Mouse (Mus musculus) E14TG2a.4 (cell line): ENCODE results near the gene Pdzd2.

ENCODE experiments used
- H3K27me3 ChIP-seq: 2 replicates; pipeline ENCODE4 v1.6.1; 2014; ENCODE audit warnings: low read length, control low read depth; ENCODE audit not compliant: insufficient read depth
- H3K36me3 ChIP-seq: 2 replicates; pipeline ENCODE4 v1.6.1; 2014; ENCODE audit warnings: low read length, control low read depth; ENCODE audit not compliant: insufficient read depth
- H3K4me1 ChIP-seq: replicated peaks from 2 replicates; pipeline ENCODE4 v1.6.1; 2014; ENCODE audit warnings: low read depth, low read length, control low read depth
- H3K4me3 ChIP-seq: replicated peaks from 2 replicates; pipeline ENCODE4 v1.5.1; 2014; ENCODE audit warnings: mild to moderate bottlenecking, low read length
- H3K9me3 ChIP-seq: 2 replicates; pipeline ENCODE4 v1.6.1; 2014; ENCODE audit warnings: low read length, control low read depth
- CTCF ChIP-seq: conservative IDR thresholded peaks from 2 replicates; pipeline ENCODE4 v1.5.1; 2014; ENCODE audit warnings: low read length
- NANOG ChIP-seq: IDR thresholded peaks from 2 replicates; pipeline ENCODE4 v1.6.1; 2014; ENCODE audit warnings: borderline replicate concordance, low read length, mixed read lengths
- POU5F1 ChIP-seq: IDR thresholded peaks from 2 replicates; pipeline ENCODE4 v1.6.1; 2014; ENCODE audit warnings: low read length, borderline replicate concordance

The Pdzd2 gene

GRCm38 (mm10) chr15:12634921-12635320 lies 104.8 kb downstream of the Pdzd2 start:
- Histone ChIP-seq H3K36me3 (no peaks in the 10 kb centered on the region), H3K27me3 (peaks cover 5% of the 10 kb centered on the region; the same call in 1 of the 2 replicates), H3K4me3 (no peak overlapping the region), H3K4me1 (peaks cover 22% of the 10 kb centered on the region), H3K9me3 (no peaks in the 10 kb centered on the region)
- no peak for TF ChIP-seq CTCF
- TF ChIP-seq NANOG: no peak
- no peak for TF ChIP-seq POU5F1

DNA sequence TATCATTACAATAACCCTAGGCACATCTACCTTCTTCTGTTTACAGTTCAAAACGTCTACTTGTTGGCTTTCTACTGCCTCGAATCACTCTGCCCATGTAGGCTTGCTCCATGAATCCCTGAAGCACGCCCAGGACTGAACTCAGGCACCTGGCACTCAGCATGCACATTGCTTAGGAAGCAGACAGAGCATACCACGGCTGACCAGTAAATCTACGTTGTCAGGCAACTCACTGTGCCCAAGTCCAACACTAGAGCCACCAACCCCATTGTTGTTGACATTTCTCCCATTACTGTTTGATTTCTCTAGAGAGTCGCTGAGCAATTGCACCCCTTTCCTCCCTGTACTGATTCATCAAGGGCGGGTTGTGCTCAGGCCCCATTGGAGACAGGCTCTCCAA lies 110.6 kb downstream of the Pdzd2 start:
- no peak for TF ChIP-seq POU5F1
- no peak for TF ChIP-seq CTCF
- no peak for TF ChIP-seq NANOG

DNA sequence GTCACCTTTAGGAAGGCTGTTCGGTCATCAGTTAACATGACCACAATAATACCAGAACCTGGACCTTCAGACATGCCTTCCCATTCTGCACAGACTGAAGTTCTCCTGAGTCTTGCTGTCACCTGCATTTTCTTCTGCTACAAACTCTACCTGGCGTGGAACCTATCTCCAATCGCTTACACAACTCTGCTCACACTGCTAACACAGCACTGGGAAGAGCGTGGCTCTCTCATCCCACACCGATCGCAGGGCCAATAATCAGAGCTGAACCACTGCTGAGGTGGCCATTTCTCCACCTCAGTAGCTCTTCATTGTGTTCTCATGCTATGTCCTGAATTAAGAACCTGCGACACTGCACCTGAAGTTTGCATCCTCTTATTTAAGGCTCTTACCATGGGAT lies 111.3 kb downstream of the Pdzd2 start:
- TF ChIP-seq POU5F1 (no peak), CTCF (no peak), NANOG (no peak)
- no peaks in the 10 kb centered on the region for H3K36me3 ChIP-seq
- H3K9me3 ChIP-seq: no peaks in the 10 kb centered on the region
- H3K27me3 ChIP-seq: peaks cover 10% of the 10 kb centered on the region; the same call in 1 of the 2 replicates
- H3K4me3 ChIP-seq: no peak overlapping the region
- H3K4me1 ChIP-seq: peaks cover 35% of the 10 kb centered on the region

More for the DNA sequence above, 110.6 kb downstream of the Pdzd2 start:
- peaks cover 10% of the 10 kb centered on the region; the same call in 1 of the 2 replicates for H3K27me3 ChIP-seq
- no peaks in the 10 kb centered on the region for H3K9me3 ChIP-seq
- peaks cover 35% of the 10 kb centered on the region for H3K4me1 ChIP-seq
- no peak overlapping the region for H3K4me3 ChIP-seq
- no peaks in the 10 kb centered on the region for H3K36me3 ChIP-seq

DNA sequence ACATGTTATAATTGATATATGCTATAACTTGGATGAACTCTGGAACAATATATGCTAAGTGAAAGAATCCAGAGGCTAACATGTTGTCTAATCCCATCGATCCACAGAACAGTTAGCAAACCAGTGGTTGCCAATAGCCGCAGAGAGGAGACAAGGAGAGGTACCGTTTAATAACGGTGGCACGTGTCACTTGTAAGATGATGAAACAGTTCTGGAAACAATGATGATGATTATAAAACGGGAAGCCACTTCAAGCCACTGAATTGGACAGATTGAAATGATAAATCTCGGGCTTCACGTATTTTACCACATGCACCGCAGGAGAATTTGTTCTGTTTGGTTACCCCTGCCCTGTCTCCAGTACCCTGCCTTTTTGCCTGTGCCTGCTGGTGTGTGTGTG lies 112.8 kb downstream of the Pdzd2 start:
- H3K36me3 ChIP-seq: no peaks in the 10 kb centered on the region
- TF ChIP-seq POU5F1 (no peak), CTCF (no peak), NANOG (no peak)
- H3K27me3 ChIP-seq: peaks cover 10% of the 10 kb centered on the region; the same call in 1 of the 2 replicates
- H3K4me3 ChIP-seq: no peak overlapping the region
- H3K9me3 ChIP-seq: no peaks in the 10 kb centered on the region
- peaks cover 30% of the 10 kb centered on the region for H3K4me1 ChIP-seq

DNA sequence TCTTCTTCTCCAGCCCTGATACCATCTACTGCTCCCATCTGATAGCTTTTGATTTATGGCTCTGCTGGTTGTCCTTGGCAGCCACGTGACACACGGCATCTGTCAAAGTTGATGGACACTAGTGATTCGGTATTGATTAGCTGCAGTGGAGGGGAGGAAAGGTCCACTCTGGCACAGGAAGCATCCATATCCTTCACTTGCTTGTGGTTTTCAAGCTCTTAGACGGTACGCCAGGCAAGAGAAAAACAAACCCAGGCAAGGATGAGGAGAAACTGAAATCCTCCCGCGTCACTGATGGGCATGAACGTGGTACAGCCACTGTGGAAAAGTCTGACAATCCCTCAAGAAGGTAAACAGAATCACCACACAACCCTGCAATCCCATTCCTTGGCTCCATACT lies 113.6 kb downstream of the Pdzd2 start:
- Histone ChIP-seq H3K4me1 (peaks cover 24% of the 10 kb centered on the region), H3K9me3 (no peaks in the 10 kb centered on the region), H3K4me3 (no peak overlapping the region), H3K36me3 (no peaks in the 10 kb centered on the region), H3K27me3 (peaks cover 10% of the 10 kb centered on the region; the same call in 1 of the 2 replicates)
- TF ChIP-seq CTCF: no peak
- no peak for TF ChIP-seq POU5F1
- no peak for TF ChIP-seq NANOG

GRCm38 (mm10) chr15:12625524-12625923 lies 114.2 kb downstream of the Pdzd2 start:
- Histone ChIP-seq H3K27me3 (peaks cover 10% of the 10 kb centered on the region; the same call in 1 of the 2 replicates), H3K4me1 (peaks cover 18% of the 10 kb centered on the region), H3K36me3 (no peaks in the 10 kb centered on the region), H3K4me3 (no peak overlapping the region), H3K9me3 (no peaks in the 10 kb centered on the region)
- TF ChIP-seq CTCF (no peak), NANOG (no peak), POU5F1 (no peak)

DNA sequence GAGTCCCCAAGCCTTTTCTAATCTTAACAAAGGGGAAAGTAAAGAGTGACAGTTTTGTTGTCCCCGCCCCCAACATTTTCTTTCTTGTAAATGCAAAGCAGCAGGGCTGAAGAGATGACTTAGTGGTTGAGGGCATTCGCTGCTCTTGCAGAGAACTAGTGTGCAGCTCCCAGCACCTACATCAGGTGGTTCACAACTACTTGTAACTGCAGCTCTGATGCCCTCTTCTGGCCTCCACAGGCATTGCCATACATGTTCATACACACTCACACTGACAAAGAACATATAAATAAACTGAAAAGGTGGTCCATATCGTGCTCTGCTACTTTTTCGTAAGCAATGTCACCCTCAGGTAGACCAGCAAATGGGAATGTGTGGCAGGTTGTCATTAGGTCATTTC lies 116.2 kb downstream of the Pdzd2 start:
- Histone ChIP-seq H3K9me3 (no peaks in the 10 kb centered on the region), H3K4me1 (peaks cover 10% of the 10 kb centered on the region), H3K4me3 (no peak overlapping the region), H3K36me3 (no peaks in the 10 kb centered on the region), H3K27me3 (peaks cover 7% of the 10 kb centered on the region; the same call in 1 of the 2 replicates)
- TF ChIP-seq POU5F1 (no peak), CTCF (peak; percentile 42; the same call in 1 of the 2 replicates), NANOG (no peak)

DNA sequence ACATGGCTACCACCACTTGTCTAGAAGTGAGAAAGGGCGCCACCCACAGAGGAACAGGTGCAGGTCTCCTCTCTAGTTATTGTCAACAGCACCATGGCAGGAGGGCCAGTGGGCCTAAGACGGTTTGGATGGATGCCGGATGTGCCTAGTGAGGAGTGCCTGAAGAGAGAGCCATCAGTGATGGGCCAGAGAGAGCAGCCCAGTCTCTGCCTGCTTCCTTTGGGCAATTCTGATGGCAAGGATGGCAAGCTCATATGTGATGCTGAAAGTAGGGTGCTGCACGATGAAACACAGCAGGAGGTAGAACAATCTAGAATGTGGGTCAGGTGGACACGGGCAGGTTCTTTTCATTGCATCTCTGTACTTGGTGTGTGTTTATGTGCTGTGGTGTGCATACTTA lies 117.0 kb downstream of the Pdzd2 start:
- Histone ChIP-seq H3K9me3 (no peaks in the 10 kb centered on the region), H3K4me3 (no peak overlapping the region), H3K36me3 (no peaks in the 10 kb centered on the region), H3K27me3 (no peaks in the 10 kb centered on the region), H3K4me1 (peaks cover 10% of the 10 kb centered on the region)
- TF ChIP-seq POU5F1 (no peak), CTCF (no peak), NANOG (no peak)

GRCm38 (mm10) chr15:12622093-12622643 lies 117.6 kb downstream of the Pdzd2 start:
- peaks cover 14% of the 10 kb centered on the region for H3K4me1 ChIP-seq
- H3K9me3 ChIP-seq: no peaks in the 10 kb centered on the region
- no peaks in the 10 kb centered on the region for H3K27me3 ChIP-seq
- TF ChIP-seq CTCF (no peak), NANOG (no peak), POU5F1 (no peak)
- H3K36me3 ChIP-seq: no peaks in the 10 kb centered on the region
- H3K4me3 ChIP-seq: no peak overlapping the region
